Mouse (Mus musculus) kidney, adult 2 months (tissue): Measurements from ENCODE around the gene Prps2. TPM values are rescaled to one million over a fixed set of nuclear protein-coding genes. Genes with fewer than 3 reads are reported as not detected.

Experiments
- DNase-seq: peaks from one replicate; pipeline ENCODE4 v3.0.0; 2021
- H3K27ac ChIP-seq: fragments of 200-500 bp; 2 replicates; pipeline ENCODE4 v1.5.1; 2012; ENCODE audit warnings: low read depth, low read length, control low read depth, inconsistent platforms; ENCODE audit not compliant: insufficient read depth
- H3K27me3 ChIP-seq: fragments of 200-500 bp; replicated peaks from 2 replicates; pipeline ENCODE4 v1.6.1; 2012; ENCODE audit warnings: mild to moderate bottlenecking, moderate library complexity, low read length, inconsistent platforms; ENCODE audit not compliant: control insufficient read depth, insufficient read depth
- H3K36me3 ChIP-seq: fragments of 200-500 bp; 2 replicates; pipeline ENCODE4 v1.6.1; 2012; ENCODE audit warnings: mild to moderate bottlenecking, moderate library complexity, low read length, inconsistent platforms; ENCODE audit not compliant: control insufficient read depth, insufficient read depth
- H3K4me1 ChIP-seq: fragments of 200-500 bp; 2 replicates; pipeline ENCODE4 v1.6.1; 2011; ENCODE audit warnings: low read length; ENCODE audit not compliant: control insufficient read depth, insufficient read depth
- H3K4me3 ChIP-seq: fragments of 200-500 bp; 2 replicates; pipeline ENCODE4 v1.5.1; 2011; ENCODE audit warnings: mild to moderate bottlenecking, low read depth, low read length, control low read depth; ENCODE audit not compliant: insufficient read depth
- CTCF ChIP-seq: fragments of 200-500 bp; conservative IDR thresholded peaks from 2 replicates; pipeline ENCODE4 v1.5.1; 2011; ENCODE audit warnings: low read depth, mild to moderate bottlenecking, control low read depth, low read length, moderate library complexity, mixed read lengths; ENCODE audit not compliant: insufficient read depth, insufficient read length
- POLR2A ChIP-seq: fragments of 200-500 bp; IDR thresholded peaks from one replicate; pipeline ENCODE4 v1.6.1; 2011; ENCODE audit warnings: low read depth, low read length, control low read depth
- WGBS: fragments of 180-500 bp; shearing (Covaris S2); methylation state at CpG from one replicate; pipeline ENCODE4 v1.1.7; 2018; 5-methylcytosine and 5-hydroxymethylcytosine counted together
- polyA plus RNA-seq: library from polyadenylated mRNA; depleted of rRNA; stranded (reverse); fragments of >200 nt; gene quantifications from 2 replicates; pipeline ENCODE4 v1.2.3, GENCODE M21; 2012

Gene Prps2
- polyA plus RNA-seq, 1 experiment, result 26.8 TPM

GRCm38 (mm10) chrX:167359704-167360103 is 22.8 kb downstream of the Prps2 start:
- no peak overlapping the region for H3K4me3 ChIP-seq
- 82% methylated on average over 7 of the region's 7 CpGs for WGBS
- no peaks in the 10 kb centered on the region for H3K27me3 ChIP-seq
- no peaks in the 10 kb centered on the region; the same call in 1 of the 2 replicates for H3K36me3 ChIP-seq
- TF ChIP-seq CTCF (no peak), POLR2A (no peak)
- H3K27ac ChIP-seq, result no peak overlapping the region
- no peak for DNase-seq
- no peaks in the 10 kb centered on the region for H3K4me1 ChIP-seq

- TF ChIP-seq CTCF (no peak), POLR2A (no peak)
- Histone ChIP-seq H3K27ac (no peak overlapping the region), H3K27me3 (no peaks in the 10 kb centered on the region), H3K4me1 (no peaks in the 10 kb centered on the region), H3K4me3 (no peak overlapping the region), H3K36me3 (no peaks in the 10 kb centered on the region; the same call in 1 of the 2 replicates)
- 44% methylated on average over 2 of the region's 2 CpGs for WGBS
- peak; percentile 19 for DNase-seq
These were observed 25.1 kb downstream of the Prps2 start for GRCm38 (mm10) chrX:167357415-167357814.

- Histone ChIP-seq H3K27ac (no peak overlapping the region), H3K27me3 (no peaks in the 10 kb centered on the region), H3K36me3 (no peaks in the 10 kb centered on the region), H3K4me3 (no peak overlapping the region), H3K4me1 (no peaks in the 10 kb centered on the region)
- no peak for TF ChIP-seq POLR2A
- TF ChIP-seq CTCF, result no peak
- DNase-seq, result no peak
- WGBS, result 85% methylated on average over 3 of the region's 3 CpGs
These were observed 26.6 kb downstream of the Prps2 start for GRCm38 (mm10) chrX:167355965-167356364.

- DNase-seq, result no peak
- Histone ChIP-seq H3K36me3 (no peaks in the 10 kb centered on the region), H3K4me1 (no peaks in the 10 kb centered on the region), H3K4me3 (no peak overlapping the region), H3K27ac (no peak overlapping the region), H3K27me3 (no peaks in the 10 kb centered on the region)
- no peak for TF ChIP-seq POLR2A
- 95% methylated on average over 2 of the region's 2 CpGs for WGBS
These were observed 28.9 kb downstream of the Prps2 start for GRCm38 (mm10) chrX:167353617-167354016.

- Histone ChIP-seq H3K4me3 (no peak overlapping the region), H3K4me1 (peaks cover 4% of the 10 kb centered on the region), H3K27me3 (no peaks in the 10 kb centered on the region), H3K36me3 (no peaks in the 10 kb centered on the region), H3K27ac (no peak overlapping the region)
- DNase-seq, result no peak
- 97% methylated on average over 1 of the region's 1 CpGs for WGBS
- TF ChIP-seq POLR2A, result no peak
- no peak for TF ChIP-seq CTCF
These were observed 36.1 kb downstream of the Prps2 start for GRCm38 (mm10) chrX:167346440-167346839.

- TF ChIP-seq POLR2A (no peak), CTCF (no peak)
- Histone ChIP-seq H3K27ac (peak overlapping the region; percentile 31; the same call in 1 of the 2 replicates), H3K27me3 (no peaks in the 10 kb centered on the region), H3K4me1 (peaks cover 4% of the 10 kb centered on the region), H3K36me3 (no peaks in the 10 kb centered on the region), H3K4me3 (no peak overlapping the region)
- 46% methylated on average over 1 of the region's 1 CpGs for WGBS
- DNase-seq, result peak; percentile 74
These were observed 38.2 kb downstream of the Prps2 start for GRCm38 (mm10) chrX:167344356-167344755.

GRCm38 (mm10) chrX:167341811-167342210 is 40.7 kb downstream of the Prps2 start:
- no peak for DNase-seq
- H3K27me3 ChIP-seq, result no peaks in the 10 kb centered on the region
- no peaks in the 10 kb centered on the region for H3K36me3 ChIP-seq
- peaks cover 4% of the 10 kb centered on the region for H3K4me1 ChIP-seq
- TF ChIP-seq POLR2A (no peak), CTCF (no peak)
- H3K27ac ChIP-seq, result no peak overlapping the region
- H3K4me3 ChIP-seq, result no peak overlapping the region
- WGBS, result 88% methylated on average over 3 of the region's 3 CpGs

- no peak overlapping the region for H3K27ac ChIP-seq
- TF ChIP-seq POLR2A (no peak), CTCF (no peak)
- DNase-seq, result no peak
- H3K36me3 ChIP-seq, result no peaks in the 10 kb centered on the region
- 96% methylated on average over 2 of the region's 2 CpGs for whole genome bisulfite sequencing
- H3K4me1 ChIP-seq, result peaks cover 4% of the 10 kb centered on the region
- H3K4me3 ChIP-seq, result no peak overlapping the region
- no peaks in the 10 kb centered on the region for H3K27me3 ChIP-seq
These were observed 42.4 kb downstream of the Prps2 start for GRCm38 (mm10) chrX:167340190-167340589.
